Mouse (Mus musculus): Measurements from ENCODE around the gene Pglyrp1. TPM values are rescaled to one million over a fixed set of nuclear protein-coding genes. Genes with fewer than 3 reads are reported as not detected.
A peak's percentile ranks its signal among the peaks of the same experiment; 100 is the strongest.

The Pglyrp1 gene
- polyA plus RNA-seq, 1 experiment, result not detected

DNA sequence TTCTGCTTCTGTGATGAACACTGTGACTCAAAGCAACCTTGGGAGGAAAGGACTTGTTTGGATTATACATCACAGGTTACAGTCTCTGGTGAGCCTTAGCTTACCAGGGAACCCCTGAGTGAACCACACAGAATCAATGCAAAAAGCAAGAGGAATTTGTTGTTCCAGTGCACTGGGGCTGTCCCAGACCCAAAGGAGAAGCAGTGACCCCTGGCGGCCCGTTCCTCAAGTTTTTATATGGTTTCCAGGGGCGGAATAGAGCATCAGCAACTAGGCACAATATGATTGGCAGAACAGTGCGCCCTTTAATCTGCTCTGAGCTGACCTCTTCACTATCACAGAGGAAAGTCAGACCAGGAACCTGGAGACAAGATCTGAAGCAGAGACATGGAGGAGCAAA is 45.1 kb downstream of the Pglyrp1 start:
- H3K4me2 ChIP-seq (ENCODE audit: low read depth), result no peak overlapping the region
- H3K79me2 ChIP-seq (ENCODE audit: control insufficient read depth, insufficient read depth), result no peaks in the 10 kb centered on the region
- H3K36me3 ChIP-seq (ENCODE audit: control insufficient read depth, insufficient read depth), result no peaks in the 10 kb centered on the region
- no peaks in the 10 kb centered on the region for H3K27me3 ChIP-seq (ENCODE audit: control insufficient read depth, insufficient read depth, insufficient read length)
- H3ac ChIP-seq (ENCODE audit: control insufficient read depth, insufficient read length), result no peak overlapping the region
- H3K4me3 ChIP-seq, result no peak overlapping the region
- TF ChIP-seq USF1 (IDR thresholded peaks at IDR 0.05; ENCODE audit: low read depth) (no peak), E2F4 (IDR thresholded peaks at IDR 0.05; ENCODE audit: insufficient read depth) (no peak), MYOG (IDR thresholded peaks at IDR 0.05; ENCODE audit: control insufficient read depth in 1 of 3, insufficient read depth in 1 of 3, insufficient read length in 2 of 3, low read depth in 2 of 3) (no peak), MYOD1 (IDR thresholded peaks at IDR 0.05; ENCODE audit: control insufficient read depth in 1 of 3, insufficient read length in 2 of 3, low read depth in 2 of 3) (no peak), TCF3 (IDR thresholded peaks at IDR 0.05; ENCODE audit: insufficient read length, low read depth) (no peak), SRF (IDR thresholded peaks at IDR 0.05; ENCODE audit: control insufficient read depth, insufficient read length, low read depth) (no peak)

DNA sequence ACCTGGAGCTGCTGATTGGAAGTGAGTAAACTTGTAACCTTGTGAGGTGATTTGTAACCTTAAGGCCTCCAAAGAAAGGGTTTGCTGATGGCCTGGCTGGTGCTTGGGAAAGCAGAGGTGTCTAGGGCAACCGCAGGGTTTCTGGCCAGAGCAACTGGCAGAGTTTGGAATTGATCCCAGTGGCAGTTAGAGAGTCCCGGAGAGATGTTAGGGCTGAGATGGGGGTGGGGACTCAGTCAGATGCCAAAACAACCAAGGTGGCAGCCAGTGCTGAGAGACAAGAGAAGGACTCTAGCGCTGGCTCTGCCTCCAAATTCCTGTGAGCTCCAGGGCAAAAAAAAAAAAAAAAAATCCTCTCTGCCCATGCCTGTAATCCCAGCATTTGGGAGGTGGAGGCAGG is 46.8 kb downstream of the Pglyrp1 start:
- no peaks in the 10 kb centered on the region for H3K79me2 ChIP-seq (ENCODE audit: control insufficient read depth, insufficient read depth)
- no peak overlapping the region for H3K4me3 ChIP-seq
- H3K4me2 ChIP-seq (ENCODE audit: low read depth), result peak overlapping the region; percentile 12
- no peaks in the 10 kb centered on the region for H3K27me3 ChIP-seq (ENCODE audit: control insufficient read depth, insufficient read depth, insufficient read length)
- TF ChIP-seq E2F4 (IDR thresholded peaks at IDR 0.05; ENCODE audit: insufficient read depth) (no peak), POLR2A (IDR thresholded peaks at IDR 0.05; ENCODE audit: insufficient read length, low read depth) (no peak), TCF3 (IDR thresholded peaks at IDR 0.05; ENCODE audit: insufficient read length, low read depth) (no peak)
- H3ac ChIP-seq (ENCODE audit: control insufficient read depth, insufficient read length), result no peak overlapping the region
- H3K36me3 ChIP-seq (ENCODE audit: control insufficient read depth, insufficient read depth), result no peaks in the 10 kb centered on the region

DNA sequence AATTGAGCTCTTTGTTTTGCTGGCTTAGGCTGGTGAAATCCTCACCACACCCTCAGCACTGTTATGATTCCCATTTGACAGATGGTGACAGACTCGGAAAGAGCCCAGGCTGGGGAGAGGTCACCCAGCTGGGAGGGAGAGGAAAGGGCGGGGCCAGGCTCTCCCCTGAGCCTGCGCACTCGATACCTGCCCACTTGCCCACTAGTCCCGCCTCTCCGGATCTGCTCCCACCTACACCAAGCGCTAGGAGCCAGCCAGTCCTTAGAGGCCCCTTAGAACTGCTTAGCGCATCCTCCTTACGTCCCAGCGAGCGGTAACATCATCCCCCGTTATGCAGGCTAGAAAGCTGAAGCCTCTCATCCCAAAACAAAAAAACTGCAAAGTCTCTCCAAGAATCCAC is 49.9 kb downstream of the Pglyrp1 start:
- Histone ChIP-seq H3K36me3 (ENCODE audit: control insufficient read depth, insufficient read depth) (no peaks in the 10 kb centered on the region), H3ac (ENCODE audit: control insufficient read depth, insufficient read length) (no peak overlapping the region), H3K27me3 (ENCODE audit: control insufficient read depth, insufficient read depth, insufficient read length) (peaks cover 12% of the 10 kb centered on the region), H3K4me2 (ENCODE audit: low read depth) (peak overlapping the region; percentile 58), H3K79me2 (ENCODE audit: control insufficient read depth, insufficient read depth) (no peaks in the 10 kb centered on the region), H3K4me3 (no peak overlapping the region)
- TF ChIP-seq POLR2A (IDR thresholded peaks at IDR 0.05; ENCODE audit: insufficient read length, low read depth) (no peak), TCF12 (IDR thresholded peaks at IDR 0.05; ENCODE audit: insufficient read depth, poor library complexity, severe bottlenecking) (no peak), TCF3 (IDR thresholded peaks at IDR 0.05; ENCODE audit: insufficient read length, low read depth) (no peak), POLR2AphosphoS2 (IDR thresholded peaks at IDR 0.05; ENCODE audit: insufficient read length, low read depth) (no peak), E2F4 (IDR thresholded peaks at IDR 0.05; ENCODE audit: insufficient read depth) (no peak), MYOD1 (IDR thresholded peaks at IDR 0.05; ENCODE audit: control insufficient read depth in 1 of 3, insufficient read length in 2 of 3, low read depth in 2 of 3) (no peak), CEBPB (IDR thresholded peaks at IDR 0.05; ENCODE audit: insufficient read depth, poor library complexity, severe bottlenecking) (no peak), SRF (IDR thresholded peaks at IDR 0.05; ENCODE audit: control insufficient read depth, insufficient read length, low read depth) (no peak)

DNA sequence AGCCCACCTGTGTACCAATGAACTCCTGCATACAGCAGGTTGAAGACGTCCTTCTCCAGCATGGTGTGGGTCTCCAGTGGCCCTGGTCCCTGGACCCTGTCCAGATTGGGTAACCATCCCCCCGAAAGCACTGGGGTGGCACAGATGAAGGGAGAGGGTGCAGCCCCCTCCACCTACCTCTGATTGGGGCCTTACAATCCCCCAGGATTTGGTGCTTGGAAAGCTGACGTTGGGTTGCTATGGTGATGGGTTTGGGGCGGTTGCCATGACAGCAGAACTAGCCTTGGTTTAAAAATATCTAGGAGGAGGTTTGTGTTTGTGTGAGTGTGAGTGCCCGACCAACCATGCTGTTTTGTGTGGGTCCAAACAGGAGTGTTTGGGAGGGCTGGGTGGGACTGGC is 51.7 kb downstream of the Pglyrp1 start:
- no peak for TF ChIP-seq REST (IDR thresholded peaks at IDR 0.05; ENCODE audit: insufficient read depth, insufficient read length)
- no peak for TF ChIP-seq E2F4 (IDR thresholded peaks at IDR 0.05; ENCODE audit: insufficient read depth)
- no peak for TF ChIP-seq TCF3 (IDR thresholded peaks at IDR 0.05; ENCODE audit: insufficient read length, low read depth)
- no peak for TF ChIP-seq MAX (IDR thresholded peaks at IDR 0.05; ENCODE audit: low read depth)
- no peak for TF ChIP-seq USF1 (IDR thresholded peaks at IDR 0.05; ENCODE audit: low read depth)
- no peak for TF ChIP-seq POLR2A (IDR thresholded peaks at IDR 0.05; ENCODE audit: insufficient read length, low read depth)
- no peak for TF ChIP-seq TCF12 (IDR thresholded peaks at IDR 0.05; ENCODE audit: insufficient read depth, poor library complexity, severe bottlenecking)
- TF ChIP-seq SRF (IDR thresholded peaks at IDR 0.05; ENCODE audit: control insufficient read depth, insufficient read length, low read depth), result no peak
- TF ChIP-seq MYOD1 (IDR thresholded peaks at IDR 0.05; ENCODE audit: control insufficient read depth in 1 of 3, insufficient read length in 2 of 3, low read depth in 2 of 3), result no peak
- no peak for TF ChIP-seq MYOG (IDR thresholded peaks at IDR 0.05; ENCODE audit: control insufficient read depth in 1 of 3, insufficient read depth in 1 of 3, insufficient read length in 2 of 3, low read depth in 2 of 3)
- TF ChIP-seq POLR2AphosphoS2 (IDR thresholded peaks at IDR 0.05; ENCODE audit: insufficient read length, low read depth), result no peak
- no peak for TF ChIP-seq CEBPB (IDR thresholded peaks at IDR 0.05; ENCODE audit: insufficient read depth, poor library complexity, severe bottlenecking)
- no peak overlapping the region for H3ac ChIP-seq (ENCODE audit: control insufficient read depth, insufficient read length)
- no peaks in the 10 kb centered on the region for H3K79me2 ChIP-seq (ENCODE audit: control insufficient read depth, insufficient read depth)
- H3K4me3 ChIP-seq, result no peak overlapping the region
- H3K4me2 ChIP-seq (ENCODE audit: low read depth), result no peak overlapping the region
- H3K36me3 ChIP-seq (ENCODE audit: control insufficient read depth, insufficient read depth), result no peaks in the 10 kb centered on the region
- H3K27me3 ChIP-seq (ENCODE audit: control insufficient read depth, insufficient read depth, insufficient read length), result peaks cover 21% of the 10 kb centered on the region

DNA sequence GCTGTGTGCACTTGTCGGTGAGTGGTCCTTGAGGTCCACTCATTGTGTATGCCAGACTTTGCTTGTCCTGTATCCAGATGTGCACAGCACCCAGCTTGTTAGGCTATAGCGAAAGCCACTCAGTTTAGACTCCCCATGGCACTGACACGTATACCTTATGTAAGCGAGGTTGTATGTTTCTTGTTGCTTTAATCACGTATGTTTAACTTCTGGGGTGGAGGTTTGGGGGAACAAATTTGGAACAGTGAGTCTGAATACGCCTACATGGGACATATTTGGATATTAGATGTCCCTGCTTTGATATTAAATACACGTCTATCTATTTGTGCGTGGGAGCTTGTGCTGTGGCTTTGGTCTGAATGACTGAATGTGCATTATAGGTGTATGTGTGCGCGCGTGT is 52.1 kb downstream of the Pglyrp1 start:
- Histone ChIP-seq H3K4me3 (no peak overlapping the region), H3K4me2 (ENCODE audit: low read depth) (no peak overlapping the region), H3K36me3 (ENCODE audit: control insufficient read depth, insufficient read depth) (no peaks in the 10 kb centered on the region), H3K27me3 (ENCODE audit: control insufficient read depth, insufficient read depth, insufficient read length) (peaks cover 21% of the 10 kb centered on the region), H3ac (ENCODE audit: control insufficient read depth, insufficient read length) (no peak overlapping the region), H3K79me2 (ENCODE audit: control insufficient read depth, insufficient read depth) (no peaks in the 10 kb centered on the region)
- TF ChIP-seq MYOD1 (IDR thresholded peaks at IDR 0.05; ENCODE audit: control insufficient read depth in 1 of 3, insufficient read length in 2 of 3, low read depth in 2 of 3), result no peak
- no peak for TF ChIP-seq TCF3 (IDR thresholded peaks at IDR 0.05; ENCODE audit: insufficient read length, low read depth)
- TF ChIP-seq TCF12 (IDR thresholded peaks at IDR 0.05; ENCODE audit: insufficient read depth, poor library complexity, severe bottlenecking), result no peak
- TF ChIP-seq MAX (IDR thresholded peaks at IDR 0.05; ENCODE audit: low read depth), result no peak
- TF ChIP-seq SRF (IDR thresholded peaks at IDR 0.05; ENCODE audit: control insufficient read depth, insufficient read length, low read depth), result no peak
- TF ChIP-seq REST (IDR thresholded peaks at IDR 0.05; ENCODE audit: insufficient read depth, insufficient read length), result no peak
- no peak for TF ChIP-seq POLR2A (IDR thresholded peaks at IDR 0.05; ENCODE audit: insufficient read length, low read depth)
- no peak for TF ChIP-seq MYOG (IDR thresholded peaks at IDR 0.05; ENCODE audit: control insufficient read depth in 1 of 3, insufficient read depth in 1 of 3, insufficient read length in 2 of 3, low read depth in 2 of 3)
- no peak for TF ChIP-seq E2F4 (IDR thresholded peaks at IDR 0.05; ENCODE audit: insufficient read depth)
- no peak for TF ChIP-seq USF1 (IDR thresholded peaks at IDR 0.05; ENCODE audit: low read depth)
- TF ChIP-seq CEBPB (IDR thresholded peaks at IDR 0.05; ENCODE audit: insufficient read depth, poor library complexity, severe bottlenecking), result no peak
- no peak for TF ChIP-seq POLR2AphosphoS2 (IDR thresholded peaks at IDR 0.05; ENCODE audit: insufficient read length, low read depth)

Measured in myocyte (in vitro differentiated cells).